8 mouse cellular contexts compared by ENCODE assay signal in genomic region chr5:32853731-32854507, GRCm38 (mm10). TPM values are rescaled to one million over a fixed set of nuclear protein-coding genes. Genes with fewer than 3 reads are reported as not detected.
DNase-seq lines count a peak whose midpoint lies in the region; ATAC-seq and TF ChIP-seq lines count a peak whose summit lies in the region.

Gene Prr14l, minus strand, starts transcription at chr5:32854256.

- under 1% methylated on average over 51 of the region's 51 CpGs for WGBS in hindbrain, embryonic 10.5 days
- 2% methylated on average over 42 of the region's 51 CpGs for WGBS in lung, postnatal 0 days

- peaks cover 36% of the 10 kb centered on the region for H3K4me1 ChIP-seq in hindbrain, embryonic 10.5 days (replicated peaks)
- H3K4me1 ChIP-seq in lung, postnatal 0 days (ENCODE audit: insufficient read depth, low read depth, low read length), result peaks cover 11% of the 10 kb centered on the region; the same call in 1 of the 2 replicates

- H3K4me2 ChIP-seq in lung, postnatal 0 days (replicated peaks; ENCODE audit: low read depth, low read length), result peak within 1 kb of the TSS; percentile 81

- peaks cover 28% of the 10 kb centered on the region for H3K36me3 ChIP-seq in hindbrain, embryonic 10.5 days
- H3K36me3 ChIP-seq in lung, postnatal 0 days (ENCODE audit: insufficient read depth, low read length), result no peaks in the 10 kb centered on the region

- peak; percentile 88 for ATAC-seq in frontal cortex, adult (ENCODE audit: low TSS enrichment)
- peak; percentile 99 for ATAC-seq in lung, postnatal 0 days

- H3K27ac ChIP-seq in hindbrain, embryonic 10.5 days, result peak within 1 kb of the TSS; percentile 95
- peak within 1 kb of the TSS; percentile 85 for H3K27ac ChIP-seq in lung, postnatal 0 days (ENCODE audit: low read length)

- H3K27me3 ChIP-seq in hindbrain, embryonic 10.5 days (ENCODE audit: insufficient read depth, poor library complexity, severe bottlenecking), result no peaks in the 10 kb centered on the region
- H3K27me3 ChIP-seq in lung, postnatal 0 days (replicated peaks; ENCODE audit: insufficient read depth, low read length), result no peaks in the 10 kb centered on the region

- no peak for TF ChIP-seq EP300 in lung, postnatal 0 days (IDR thresholded peaks at IDR 0.05)

- no peaks in the 10 kb centered on the region for H3K9me3 ChIP-seq in hindbrain, embryonic 10.5 days
- H3K9me3 ChIP-seq in lung, postnatal 0 days (ENCODE audit: low read length), result no peaks in the 10 kb centered on the region

- TF ChIP-seq CTCF in lung, postnatal 0 days (IDR thresholded peaks at IDR 0.05), result peak; percentile 16; the same call in 1 of the 2 replicates

- DNase-seq in MN1 (ENCODE audit: low spot score), result peak; percentile 98
- peak; percentile 99 for DNase-seq in cerebellum, adult 9-10 months
- DNase-seq in hindbrain, embryonic 10.5 days (ENCODE audit: low spot score), result peak; percentile 97
- peak; percentile 99 for DNase-seq in layer of hippocampus, adult 9-11 months
- peak; percentile 97 for DNase-seq in lung, postnatal 0 days (ENCODE audit: low spot score)
- DNase-seq in ovary, postnatal 14 days (ENCODE audit: low spot score), result peak; percentile 100
- peak; percentile 99 for DNase-seq in thymus, postnatal 14 days

- H3K4me3 ChIP-seq in hindbrain, embryonic 10.5 days, result peak within 1 kb of the TSS; percentile 93
- peak within 1 kb of the TSS; percentile 91 for H3K4me3 ChIP-seq in lung, postnatal 0 days (ENCODE audit: low read depth, low read length)

- peak within 1 kb of the TSS; percentile 96 for H3K9ac ChIP-seq in lung, postnatal 0 days (replicated peaks; ENCODE audit: low read depth)

RNA-seq across cellular contexts. Expression of gene Prr14l, which starts in this region (rescaled TPM):
- 17.6 and 18.2 TPM in 2 replicates for polyA plus RNA-seq in hindbrain, embryonic 10.5 days (2016; fragmentation: Nextera tagmentation; extraction: Ambion mirVana)
- 5.2 and 9.6 TPM in 2 replicates for polyA plus RNA-seq in lung, postnatal 0 days (2015; fragmentation: Nextera tagmentation; extraction: Ambion mirVana)

Comparison
In these comparisons a context has a peak if more than half of its experiments do, and no peak if none do; other contexts are left out.
1. Peak in every context shown above with its lines: DNase-seq, ATAC-seq, H3K4me3 ChIP-seq and H3K27ac ChIP-seq.